Mouse (Mus musculus): ENCODE data around the gene Rgs3.

Gene Rgs3

DNA sequence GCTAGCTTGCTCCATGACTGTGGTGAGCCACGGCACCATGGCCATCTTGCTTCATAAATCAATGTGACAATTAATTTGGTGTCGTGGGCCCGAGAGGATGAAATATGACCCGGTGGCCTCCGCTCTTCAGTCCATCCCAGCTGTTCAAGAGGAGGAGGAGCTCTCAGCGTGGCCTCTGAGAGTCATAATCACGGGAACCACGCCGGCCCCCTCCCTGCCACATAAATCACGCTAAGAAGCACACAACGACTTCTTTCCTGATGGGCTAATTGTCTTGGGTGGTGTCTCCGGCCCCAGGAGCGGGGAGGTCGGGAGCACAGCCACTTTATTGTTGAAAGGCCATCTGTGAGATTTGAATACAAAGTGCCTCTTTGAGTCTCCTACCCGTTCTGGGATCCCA is 99.6 kb downstream of the Rgs3 start:
- DNase-seq (ENCODE audit: low spot score), result peak; percentile 61

DNA sequence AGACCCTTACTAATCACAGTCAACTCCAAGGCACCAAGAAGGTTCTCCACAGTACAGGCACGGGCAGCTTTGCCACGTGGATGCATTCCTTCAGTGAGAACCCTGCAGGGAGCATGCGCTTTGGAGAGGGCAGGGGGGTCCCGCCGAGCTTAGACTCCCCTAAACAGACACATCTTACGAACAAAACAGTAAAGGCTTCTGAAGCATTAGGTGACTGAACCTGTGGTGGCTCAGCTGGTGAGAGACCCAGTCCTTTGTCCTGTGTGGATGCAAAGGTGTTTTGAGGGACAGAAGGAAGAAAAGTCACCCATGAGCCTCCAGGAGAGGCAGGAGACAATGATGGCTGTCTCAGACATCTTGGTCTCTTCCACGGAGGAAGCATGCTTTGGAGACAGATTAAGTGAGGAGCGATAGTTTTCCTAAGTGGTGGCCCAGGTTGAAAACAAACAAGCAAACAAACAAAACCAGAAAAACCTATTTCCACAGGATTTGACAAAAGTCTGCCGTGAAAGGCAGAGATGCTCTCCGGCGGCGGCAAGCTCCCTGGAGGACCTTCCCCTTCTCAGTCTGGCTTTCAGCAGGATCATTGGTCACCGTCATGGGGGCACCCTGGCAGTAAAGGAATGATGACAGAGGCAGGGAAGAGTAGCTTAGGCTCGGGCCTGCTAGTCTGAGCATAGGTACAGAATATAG is 100.4 kb downstream of the Rgs3 start:
- DNase-seq (ENCODE audit: low spot score), result peak; percentile 29

GRCm38 (mm10) chr4:62660554-62660864 is 100.9 kb downstream of the Rgs3 start:
- DNase-seq (ENCODE audit: low spot score), result peak; percentile 70

- DNase-seq (ENCODE audit: low spot score), result peak; percentile 23
Measured at GRCm38 (mm10) chr4:62661311-62661849, 101.7 kb downstream of the Rgs3 start.

GRCm38 (mm10) chr4:62663348-62663747 is 103.7 kb downstream of the Rgs3 start:
- DNase-seq (ENCODE audit: low spot score), result peak; percentile 26

DNA sequence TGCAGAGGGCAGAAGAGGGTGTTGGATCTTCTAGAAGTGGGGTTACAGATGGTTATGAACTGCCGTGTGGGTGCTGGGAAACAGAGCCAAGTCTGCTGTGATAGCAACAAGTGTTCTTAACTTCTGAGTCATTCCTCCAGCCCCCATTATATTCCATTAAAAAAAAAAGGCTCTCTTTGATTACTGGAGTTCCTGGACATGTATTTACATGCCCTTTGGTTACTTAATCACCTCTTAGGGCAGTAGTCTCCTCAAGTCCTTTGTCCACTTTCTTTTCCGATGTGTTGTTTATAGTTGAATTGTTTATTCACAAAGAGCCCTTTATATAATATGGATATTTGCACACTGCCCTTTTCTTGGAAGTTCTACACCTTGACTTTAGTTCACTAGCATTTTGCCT is 106.2 kb downstream of the Rgs3 start:
- DNase-seq (ENCODE audit: low spot score), result no peak

DNA sequence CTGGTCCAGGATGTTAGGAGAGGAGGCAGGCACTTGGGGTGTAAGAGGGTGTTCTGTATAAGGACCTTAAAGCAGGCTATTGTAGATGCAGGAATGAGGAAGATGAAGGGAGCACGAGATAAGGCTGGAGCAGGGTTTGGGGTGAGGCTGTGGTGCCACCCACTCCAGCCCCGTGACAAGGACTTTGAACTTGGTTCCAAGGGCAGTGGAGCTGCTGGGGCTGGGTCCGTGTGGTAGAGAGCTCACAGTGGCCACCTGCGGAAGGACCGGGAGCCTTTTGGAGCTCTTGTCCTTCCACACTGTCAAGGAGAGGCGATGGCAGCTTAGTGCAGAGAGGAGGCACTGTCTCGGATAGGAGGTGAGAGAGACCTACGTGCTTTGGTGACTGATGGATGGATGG is 109.0 kb downstream of the Rgs3 start:
- DNase-seq (ENCODE audit: low spot score), result no peak

GRCm38 (mm10) chr4:62669094-62670071 is 109.7 kb downstream of the Rgs3 start:
- DNase-seq (ENCODE audit: low spot score), result no peak

DNA sequence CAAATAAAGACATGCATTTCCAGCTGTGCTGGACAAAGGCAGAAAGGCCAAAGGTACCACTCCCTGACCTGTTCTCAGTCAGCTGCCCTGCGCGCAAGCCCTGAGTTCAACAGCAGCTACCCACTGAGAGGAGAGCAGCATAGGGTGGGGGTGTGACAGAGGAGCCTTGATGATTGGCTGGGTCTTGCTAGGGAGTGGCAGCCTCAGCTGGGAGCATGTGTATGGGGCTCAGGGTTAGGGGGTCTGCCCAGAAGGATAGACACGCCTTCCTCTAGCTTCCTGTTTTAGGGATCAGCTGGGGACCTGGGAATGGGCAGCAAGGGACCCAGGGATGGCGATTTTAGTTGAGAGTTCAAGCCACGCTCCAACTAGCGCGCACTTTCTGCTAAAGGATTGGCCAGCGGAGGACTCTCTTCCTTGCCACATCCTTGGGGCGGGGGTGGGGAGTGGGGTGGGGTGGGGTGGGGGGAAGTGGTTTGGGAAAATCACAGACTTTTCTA is 113.9 kb downstream of the Rgs3 start:
- peak; percentile 59 for DNase-seq (ENCODE audit: low spot score)

GRCm38 (mm10) chr4:62674031-62674995 is 114.7 kb downstream of the Rgs3 start:
- peak; percentile 51 for DNase-seq (ENCODE audit: low spot score)

DNA sequence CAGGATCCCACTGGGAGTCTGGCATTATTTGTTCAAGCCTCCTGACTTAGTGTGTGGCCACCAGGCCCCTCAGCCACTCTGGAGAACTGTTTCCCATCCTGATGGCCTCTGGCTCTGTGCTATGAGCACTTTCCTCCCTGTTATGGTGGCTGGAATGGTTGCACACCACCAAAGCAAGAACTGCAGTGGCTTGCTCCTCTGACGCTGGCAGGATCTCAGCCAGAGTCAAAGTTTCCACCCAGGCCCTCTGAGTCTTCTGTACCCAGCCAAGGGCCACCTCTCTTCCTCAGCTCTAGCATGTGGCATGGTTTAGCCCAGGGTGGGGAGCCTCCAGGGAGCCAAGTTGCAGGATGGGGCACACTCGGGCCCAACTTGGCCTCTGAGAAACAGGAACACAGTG is 115.7 kb downstream of the Rgs3 start:
- no peak for DNase-seq (ENCODE audit: low spot score)

GRCm38 (mm10) chr4:62677047-62677737 is 117.5 kb downstream of the Rgs3 start:
- DNase-seq (ENCODE audit: low spot score), result no peak

- DNase-seq (ENCODE audit: low spot score), result no peak
Measured at GRCm38 (mm10) chr4:62679157-62679556, 119.5 kb downstream of the Rgs3 start.

DNA sequence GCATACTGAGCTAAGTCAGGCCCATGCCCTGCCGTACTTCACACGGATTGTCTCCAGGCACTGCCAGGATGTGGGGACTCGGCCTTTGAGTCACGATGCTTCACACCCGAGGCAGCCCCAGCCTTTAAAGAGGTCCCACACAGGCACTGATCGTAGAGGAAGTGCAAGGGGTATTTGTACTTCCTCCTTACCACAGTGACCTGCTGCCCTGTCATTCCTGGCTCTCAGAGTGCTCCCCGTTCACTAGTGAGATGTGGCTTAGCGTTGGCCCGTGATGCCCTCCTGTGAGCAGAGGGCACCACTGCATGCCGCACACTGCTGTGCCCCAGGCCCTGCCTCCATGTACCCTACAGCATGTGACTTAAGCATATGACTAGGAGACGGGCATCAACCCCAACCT is 121.8 kb downstream of the Rgs3 start:
- DNase-seq (ENCODE audit: low spot score), result no peak

- no peak for DNase-seq (ENCODE audit: low spot score)
Measured at GRCm38 (mm10) chr4:62682371-62682770, 122.7 kb downstream of the Rgs3 start.

GRCm38 (mm10) chr4:62683148-62683547 is 123.5 kb downstream of the Rgs3 start:
- no peak for DNase-seq (ENCODE audit: low spot score)

GRCm38 (mm10) chr4:62684351-62684750 is 124.7 kb downstream of the Rgs3 start:
- no peak for DNase-seq (ENCODE audit: low spot score)

DNA sequence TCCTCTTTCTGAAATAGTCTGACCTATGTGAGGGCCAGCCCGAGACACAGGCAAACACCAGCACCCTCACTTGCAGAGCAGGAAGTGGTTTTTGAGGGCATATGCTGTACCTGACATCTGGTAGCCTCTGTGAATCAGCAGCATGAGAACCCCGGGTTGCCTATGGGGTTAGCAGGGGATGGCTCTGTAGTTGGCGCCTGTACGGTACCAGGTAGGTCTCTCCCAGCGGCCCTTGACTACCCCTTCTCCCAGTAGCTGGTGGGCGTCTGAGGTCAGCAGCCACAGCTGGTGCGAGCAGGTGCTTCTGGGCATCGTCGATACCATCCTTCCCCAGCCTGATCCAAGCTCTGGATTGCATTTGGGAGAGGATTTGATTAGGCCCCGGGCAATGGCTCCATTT is 125.6 kb downstream of the Rgs3 start:
- no peak for DNase-seq (ENCODE audit: low spot score)

GRCm38 (mm10) chr4:62686769-62687168 is 127.1 kb downstream of the Rgs3 start:
- no peak for DNase-seq (ENCODE audit: low spot score)

GRCm38 (mm10) chr4:62688142-62688541 is 128.5 kb downstream of the Rgs3 start:
- no peak for DNase-seq (ENCODE audit: low spot score)

GRCm38 (mm10) chr4:62690997-62691396 is 131.3 kb downstream of the Rgs3 start:
- no peak for DNase-seq (ENCODE audit: low spot score)
